Mouse (Mus musculus) G1E (cell line): ENCODE data around the gene Lef1.

Experiments
- CTCF ChIP-seq: IDR thresholded peaks from 2 replicates; pipeline ENCODE4 v1.5.1; 2012; ENCODE audit warnings: low read depth, low read length, inconsistent platforms, mixed read lengths
- GATA1 ChIP-seq: IDR thresholded peaks from 2 replicates; pipeline ENCODE4 v1.6.1; 2012; ENCODE audit warnings: borderline replicate concordance, low read length, inconsistent platforms, mixed read lengths

DNA sequence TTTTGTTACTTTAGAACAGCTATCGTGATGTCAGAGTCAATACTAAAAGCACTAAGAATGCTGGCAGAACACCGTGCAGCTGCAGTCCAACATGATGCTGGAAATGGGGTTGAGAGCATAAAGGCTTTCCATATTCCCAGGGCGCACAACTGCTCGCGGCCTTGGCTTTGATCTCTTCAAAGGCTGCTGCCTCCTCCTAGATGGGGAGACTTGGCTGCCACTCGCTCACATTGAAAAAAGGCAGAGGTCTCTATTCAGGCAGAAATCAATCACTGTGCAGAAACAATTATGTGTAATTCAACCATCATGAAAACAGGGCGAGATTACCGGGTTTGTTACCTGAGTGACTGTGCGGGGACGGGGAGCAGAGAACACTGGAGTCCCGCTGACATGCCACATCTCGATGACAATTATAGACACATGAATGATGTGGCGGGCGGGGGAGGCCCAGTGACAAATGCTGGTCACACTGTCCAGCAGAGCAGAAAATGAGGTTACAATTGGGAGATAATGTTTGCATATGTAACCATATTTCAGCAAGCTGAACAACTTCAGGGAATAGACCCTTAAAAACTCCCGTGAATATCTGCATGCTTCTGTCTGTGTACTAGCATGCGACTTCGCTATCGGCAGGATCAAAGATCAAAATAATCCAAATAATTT, 27.0 kb downstream of the Lef1 start:
- no peak for TF ChIP-seq CTCF
- TF ChIP-seq GATA1: no peak
